Mouse (Mus musculus): ENCODE measurements at regions not wholly inside any gene's neighbourhood (a gene's known extent, or its start where the extent isn't known, plus 50 kb on each side); places are given as distances from the start of the nearest gene placed in this dataset.

- TF ChIP-seq CTCF (IDR thresholded peaks at IDR 0.05; ENCODE audit: low read depth, low read length) = no peak
- no peak for TF ChIP-seq POLR2A (IDR thresholded peaks at IDR 0.05; ENCODE audit: extremely low read depth, insufficient read depth, low read length)
These were observed 208.6 kb downstream of the Pdha2 start for GRCm38 (mm10) chr3:141003561-141003960.

Data from liver, adult 2 months (tissue).